Mouse (Mus musculus): Measurements from ENCODE around the gene Cnot8. TPM values are rescaled to one million over a fixed set of nuclear protein-coding genes. Genes with fewer than 3 reads are reported as not detected.

Cnot8 gene
- polyA plus RNA-seq, 1 experiment from 2014 or later = 96.1 TPM

GRCm38 (mm10) chr11:58136677-58137076 is 32.7 kb downstream of the Cnot8 start:
- Histone ChIP-seq H3K4me3 (replicated peaks; ENCODE audit: low read length) (no peak overlapping the region), H3K4me1 (replicated peaks; ENCODE audit: control insufficient read depth, insufficient read depth, low read length) (no peaks in the 10 kb centered on the region), H3K36me3 (replicated peaks; ENCODE audit: control insufficient read depth, insufficient read depth) (peaks cover 96% of the 10 kb centered on the region), H3K27me3 (ENCODE audit: control insufficient read depth, insufficient read depth, low read length) (no peaks in the 10 kb centered on the region), H3K4me2 (replicated peaks) (no peak overlapping the region), H3K9ac (no peak overlapping the region), H3K9me3 (ENCODE audit: control insufficient read depth, low read length) (no peaks in the 10 kb centered on the region), H3K27ac (no peak overlapping the region)
- DNase-seq (ENCODE audit: low spot score) = no peak
- 93% methylated on average over 6 of the region's 6 CpGs for WGBS
- no peak for ATAC-seq (ENCODE audit: low FRiP score)

DNA sequence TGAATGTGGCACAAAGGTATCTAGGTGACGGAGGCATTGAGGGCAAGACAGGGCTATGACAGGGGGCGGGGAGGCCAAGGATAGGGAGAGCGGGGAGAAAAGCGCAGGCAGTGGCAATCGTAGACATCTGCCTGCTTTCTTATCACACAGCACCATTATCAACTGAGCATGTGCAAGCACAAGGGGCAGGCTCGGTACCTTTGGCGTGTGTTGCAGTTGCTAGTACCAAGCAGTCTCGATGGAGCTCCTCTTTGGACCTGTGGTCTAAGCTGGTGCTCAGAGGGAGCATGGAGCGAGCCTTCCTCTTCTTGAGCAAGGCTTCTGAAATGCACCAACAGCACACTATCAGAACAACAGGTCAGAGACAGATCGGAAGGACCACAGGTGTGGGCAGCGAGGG is 34.9 kb downstream of the Cnot8 start:
- peaks cover 92% of the 10 kb centered on the region for H3K36me3 ChIP-seq (replicated peaks; ENCODE audit: control insufficient read depth, insufficient read depth)
- H3K27ac ChIP-seq = no peak overlapping the region
- WGBS = 63% methylated on average over 11 of the region's 11 CpGs
- H3K4me3 ChIP-seq (replicated peaks; ENCODE audit: low read length) = no peak overlapping the region
- no peaks in the 10 kb centered on the region for H3K4me1 ChIP-seq (replicated peaks; ENCODE audit: control insufficient read depth, insufficient read depth, low read length)
- no peaks in the 10 kb centered on the region for H3K9me3 ChIP-seq (ENCODE audit: control insufficient read depth, low read length)
- H3K27me3 ChIP-seq (ENCODE audit: control insufficient read depth, insufficient read depth, low read length) = no peaks in the 10 kb centered on the region
- no peak for ATAC-seq (ENCODE audit: low FRiP score)
- no peak for DNase-seq (ENCODE audit: low spot score)
- no peak overlapping the region for H3K4me2 ChIP-seq (replicated peaks)
- H3K9ac ChIP-seq = no peak overlapping the region

DNA sequence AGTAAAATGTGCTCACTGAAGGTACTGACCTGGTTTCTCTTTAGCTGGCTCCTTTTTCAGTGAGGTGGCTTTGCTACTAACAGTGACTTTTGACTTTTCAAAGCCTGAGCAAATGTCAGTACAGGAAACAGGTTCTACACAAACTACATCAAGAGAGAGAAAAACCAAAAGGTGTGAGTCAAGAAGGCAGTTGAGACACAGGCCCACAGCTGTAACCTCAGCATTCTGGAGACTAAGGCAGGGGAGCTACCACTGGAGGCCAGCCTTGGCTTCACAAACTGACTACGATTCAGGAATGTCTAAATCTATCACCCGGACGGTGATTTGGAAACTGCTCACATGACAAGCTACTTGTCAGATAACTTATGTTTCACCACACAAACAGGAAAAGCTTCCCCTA is 35.5 kb downstream of the Cnot8 start:
- Histone ChIP-seq H3K9ac (no peak overlapping the region), H3K4me3 (replicated peaks; ENCODE audit: low read length) (no peak overlapping the region), H3K9me3 (ENCODE audit: control insufficient read depth, low read length) (no peaks in the 10 kb centered on the region), H3K4me1 (replicated peaks; ENCODE audit: control insufficient read depth, insufficient read depth, low read length) (no peaks in the 10 kb centered on the region), H3K4me2 (replicated peaks) (no peak overlapping the region), H3K27ac (no peak overlapping the region), H3K36me3 (replicated peaks; ENCODE audit: control insufficient read depth, insufficient read depth) (peaks cover 92% of the 10 kb centered on the region), H3K27me3 (ENCODE audit: control insufficient read depth, insufficient read depth, low read length) (no peaks in the 10 kb centered on the region)
- DNase-seq (ENCODE audit: low spot score) (no peak), ATAC-seq (ENCODE audit: low FRiP score) (no peak)
- 82% methylated on average over 3 of the region's 3 CpGs for WGBS

- Histone ChIP-seq H3K9me3 (ENCODE audit: control insufficient read depth, low read length) (no peaks in the 10 kb centered on the region), H3K27ac (no peak overlapping the region), H3K9ac (no peak overlapping the region), H3K36me3 (replicated peaks; ENCODE audit: control insufficient read depth, insufficient read depth) (peaks cover 94% of the 10 kb centered on the region), H3K4me2 (replicated peaks) (no peak overlapping the region), H3K4me1 (replicated peaks; ENCODE audit: control insufficient read depth, insufficient read depth, low read length) (no peaks in the 10 kb centered on the region), H3K4me3 (replicated peaks; ENCODE audit: low read length) (no peak overlapping the region), H3K27me3 (ENCODE audit: control insufficient read depth, insufficient read depth, low read length) (no peaks in the 10 kb centered on the region)
- no peak for DNase-seq (ENCODE audit: low spot score)
- WGBS = 92% methylated on average over 9 of the region's 9 CpGs
- no peak for ATAC-seq (ENCODE audit: low FRiP score)
Measured at GRCm38 (mm10) chr11:58143704-58144426, 39.9 kb downstream of the Cnot8 start.

GRCm38 (mm10) chr11:58146241-58146640 is 42.3 kb downstream of the Cnot8 start:
- H3K9me3 ChIP-seq (ENCODE audit: control insufficient read depth, low read length) = no peaks in the 10 kb centered on the region
- H3K4me2 ChIP-seq (replicated peaks) = no peak overlapping the region
- ATAC-seq (ENCODE audit: low FRiP score) (no peak), DNase-seq (ENCODE audit: low spot score) (no peak)
- no peak overlapping the region for H3K27ac ChIP-seq
- 77% methylated on average over 5 of the region's 5 CpGs for WGBS
- H3K4me1 ChIP-seq (replicated peaks; ENCODE audit: control insufficient read depth, insufficient read depth, low read length) = no peaks in the 10 kb centered on the region
- no peak overlapping the region for H3K4me3 ChIP-seq (replicated peaks; ENCODE audit: low read length)
- H3K27me3 ChIP-seq (ENCODE audit: control insufficient read depth, insufficient read depth, low read length) = no peaks in the 10 kb centered on the region
- H3K9ac ChIP-seq = no peak overlapping the region
- H3K36me3 ChIP-seq (replicated peaks; ENCODE audit: control insufficient read depth, insufficient read depth) = peaks cover 92% of the 10 kb centered on the region

DNA sequence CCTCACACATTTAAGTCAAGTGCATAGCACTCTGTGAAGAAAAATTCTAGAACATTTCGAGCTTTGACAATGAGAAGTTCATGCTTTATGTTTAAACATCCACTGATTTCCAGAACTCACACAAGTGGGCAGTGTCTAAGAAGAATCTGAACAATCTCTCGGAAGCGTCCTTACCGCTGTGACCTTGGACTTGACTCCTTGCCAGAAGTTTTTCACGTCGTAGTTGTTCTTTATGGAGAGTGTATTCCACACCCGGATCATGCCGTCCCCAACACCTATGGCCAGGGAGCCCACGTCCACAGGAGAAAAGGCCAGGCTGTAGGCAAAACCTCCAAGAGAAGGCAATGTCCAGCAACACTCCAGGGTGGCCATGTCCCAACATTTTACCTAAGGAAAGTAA is 51.5 kb downstream of the Cnot8 start:
- H3K4me3 ChIP-seq (replicated peaks; ENCODE audit: low read length) = no peak overlapping the region
- ATAC-seq (ENCODE audit: low FRiP score) (no peak), DNase-seq (ENCODE audit: low spot score) (no peak)
- H3K9ac ChIP-seq = no peak overlapping the region
- no peaks in the 10 kb centered on the region for H3K27me3 ChIP-seq (ENCODE audit: control insufficient read depth, insufficient read depth, low read length)
- no peak overlapping the region for H3K27ac ChIP-seq
- H3K4me2 ChIP-seq (replicated peaks) = no peak overlapping the region
- no peaks in the 10 kb centered on the region for H3K9me3 ChIP-seq (ENCODE audit: control insufficient read depth, low read length)
- 94% methylated on average over 9 of the region's 9 CpGs for WGBS
- peaks cover 76% of the 10 kb centered on the region for H3K36me3 ChIP-seq (replicated peaks; ENCODE audit: control insufficient read depth, insufficient read depth)
- no peaks in the 10 kb centered on the region for H3K4me1 ChIP-seq (replicated peaks; ENCODE audit: control insufficient read depth, insufficient read depth, low read length)

DNA sequence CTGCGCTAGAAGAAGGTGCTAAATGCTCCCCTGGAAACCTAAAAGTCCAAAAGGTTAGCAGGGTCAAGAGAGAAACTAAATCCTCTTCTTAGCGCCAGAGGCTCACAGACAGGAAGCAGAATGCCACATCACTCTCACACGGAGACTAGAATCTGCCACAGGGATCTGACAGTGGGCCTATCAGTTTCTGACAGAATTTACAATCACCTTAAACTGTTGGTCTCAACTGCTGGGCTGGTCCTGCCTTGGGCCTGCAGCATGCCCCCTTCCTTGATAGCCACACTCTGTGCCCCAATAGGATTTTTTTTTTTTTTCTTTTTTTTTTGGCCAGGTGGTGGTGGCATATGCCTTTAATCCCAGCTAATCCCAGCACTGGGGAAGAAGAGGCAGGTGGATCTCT is 52.9 kb downstream of the Cnot8 start:
- no peaks in the 10 kb centered on the region for H3K27me3 ChIP-seq (ENCODE audit: control insufficient read depth, insufficient read depth, low read length)
- H3K9ac ChIP-seq = no peak overlapping the region
- H3K4me1 ChIP-seq (replicated peaks; ENCODE audit: control insufficient read depth, insufficient read depth, low read length) = no peaks in the 10 kb centered on the region
- H3K27ac ChIP-seq = no peak overlapping the region
- peaks cover 71% of the 10 kb centered on the region for H3K36me3 ChIP-seq (replicated peaks; ENCODE audit: control insufficient read depth, insufficient read depth)
- DNase-seq (ENCODE audit: low spot score) = no peak
- WGBS = 92% methylated on average over 3 of the region's 3 CpGs
- no peak overlapping the region for H3K4me2 ChIP-seq (replicated peaks)
- no peak for ATAC-seq (ENCODE audit: low FRiP score)
- no peak overlapping the region for H3K4me3 ChIP-seq (replicated peaks; ENCODE audit: low read length)
- no peaks in the 10 kb centered on the region for H3K9me3 ChIP-seq (ENCODE audit: control insufficient read depth, low read length)

- H3K27me3 ChIP-seq (ENCODE audit: control insufficient read depth, insufficient read depth, low read length) = no peaks in the 10 kb centered on the region
- DNase-seq (ENCODE audit: low spot score) (no peak), ATAC-seq (ENCODE audit: low FRiP score) (no peak)
- no peak overlapping the region for H3K4me2 ChIP-seq (replicated peaks)
- H3K27ac ChIP-seq = no peak overlapping the region
- no peak overlapping the region for H3K4me3 ChIP-seq (replicated peaks; ENCODE audit: low read length)
- H3K9me3 ChIP-seq (ENCODE audit: control insufficient read depth, low read length) = no peaks in the 10 kb centered on the region
- H3K4me1 ChIP-seq (replicated peaks; ENCODE audit: control insufficient read depth, insufficient read depth, low read length) = peaks cover 6% of the 10 kb centered on the region
- H3K9ac ChIP-seq = no peak overlapping the region
- WGBS = 96% methylated on average over 2 of the region's 2 CpGs
- H3K36me3 ChIP-seq (replicated peaks; ENCODE audit: control insufficient read depth, insufficient read depth) = peaks cover 48% of the 10 kb centered on the region
Measured at GRCm38 (mm10) chr11:58165072-58165471, 61.1 kb downstream of the Cnot8 start.

- Histone ChIP-seq H3K4me2 (replicated peaks) (peak overlapping the region; percentile 57), H3K9ac (peak overlapping the region; percentile 77), H3K9me3 (ENCODE audit: control insufficient read depth, low read length) (no peaks in the 10 kb centered on the region), H3K4me1 (replicated peaks; ENCODE audit: control insufficient read depth, insufficient read depth, low read length) (peaks cover 15% of the 10 kb centered on the region), H3K27ac (no peak overlapping the region), H3K4me3 (replicated peaks; ENCODE audit: low read length) (peak overlapping the region; percentile 82), H3K27me3 (ENCODE audit: control insufficient read depth, insufficient read depth, low read length) (no peaks in the 10 kb centered on the region), H3K36me3 (replicated peaks; ENCODE audit: control insufficient read depth, insufficient read depth) (peaks cover 30% of the 10 kb centered on the region)
- 2% methylated on average over 8 of the region's 8 CpGs for WGBS
- DNase-seq (ENCODE audit: low spot score) (no peak), ATAC-seq (ENCODE audit: low FRiP score) (no peak)
Measured at GRCm38 (mm10) chr11:58167822-58168166, 63.8 kb downstream of the Cnot8 start.
